Mouse (Mus musculus) olfactory bulb, adult 2 months (tissue): ENCODE data around the gene Prss22.

Experiments used
- CTCF ChIP-seq: fragments of 200-500 bp; IDR thresholded peaks from 2 replicates; pipeline ENCODE4 v1.5.1; 2012; ENCODE audit warnings: low read depth, mild to moderate bottlenecking, low read length, moderate library complexity; ENCODE audit not compliant: insufficient read depth
- POLR2A ChIP-seq: fragments of 200-500 bp; IDR thresholded peaks from 2 replicates; pipeline ENCODE4 v1.6.1; 2012; ENCODE audit warnings: mild to moderate bottlenecking, low read depth, low read length, moderate library complexity; ENCODE audit not compliant: insufficient read depth

DNA sequence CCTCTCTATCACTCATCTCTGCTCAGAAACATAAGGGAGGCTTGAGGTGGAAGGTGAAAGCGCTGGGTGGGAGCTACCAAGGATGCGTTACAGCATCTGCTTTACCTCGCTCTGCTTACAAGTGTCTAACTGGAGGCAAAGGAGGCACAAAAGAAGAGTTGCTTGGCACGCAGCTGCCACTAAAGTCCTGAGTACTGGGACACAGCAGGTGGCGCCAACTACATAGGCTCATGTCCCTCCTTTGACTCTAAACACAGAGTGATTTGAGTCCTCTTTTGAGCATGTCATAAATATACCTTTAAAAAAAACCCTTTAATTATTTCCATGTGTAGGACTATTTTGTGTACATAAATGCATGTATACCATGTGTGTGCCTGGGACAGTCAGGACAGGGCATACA lies 11.7 kb upstream of the Prss22 start:
- TF ChIP-seq CTCF, result no peak
- no peak for TF ChIP-seq POLR2A
